Mouse (Mus musculus) splenic B cell, adult 2 months (primary cell): ENCODE measurements around the gene Gm10645.

ENCODE experiments used
- DNase-seq: peaks from one replicate; pipeline ENCODE4 v3.0.0-alpha.2; 2011; ENCODE audit warnings: low read depth, low spot score
- H3K27me3 ChIP-seq: 2 replicates; pipeline ENCODE4 v1.6.1; 2012; ENCODE audit warnings: mild to moderate bottlenecking, low read length, moderate library complexity, mixed read lengths; ENCODE audit not compliant: control insufficient read depth, poor library complexity, insufficient read depth, severe bottlenecking
- H3K36me3 ChIP-seq: 2 replicates; pipeline ENCODE4 v1.6.1; 2012; ENCODE audit warnings: mild to moderate bottlenecking, low read length, moderate library complexity, mixed read lengths; ENCODE audit not compliant: control insufficient read depth, poor library complexity, insufficient read depth, severe bottlenecking

Gm10645 gene

GRCm38 (mm10) chr8:83178228-83178742 is 12.3 kb upstream of the Gm10645 start:
- H3K27me3 ChIP-seq: no peaks in the 10 kb centered on the region
- DNase-seq: peak; percentile 66
- no peaks in the 10 kb centered on the region; the same call in 1 of the 2 replicates for H3K36me3 ChIP-seq

GRCm38 (mm10) chr8:83177317-83178195 is 11.6 kb upstream of the Gm10645 start:
- DNase-seq: no peak
- H3K27me3 ChIP-seq: no peaks in the 10 kb centered on the region
- no peaks in the 10 kb centered on the region; the same call in 1 of the 2 replicates for H3K36me3 ChIP-seq

GRCm38 (mm10) chr8:83176785-83177184 is 10.8 kb upstream of the Gm10645 start:
- DNase-seq: no peak
- Histone ChIP-seq H3K27me3 (no peaks in the 10 kb centered on the region), H3K36me3 (no peaks in the 10 kb centered on the region; the same call in 1 of the 2 replicates)

DNA sequence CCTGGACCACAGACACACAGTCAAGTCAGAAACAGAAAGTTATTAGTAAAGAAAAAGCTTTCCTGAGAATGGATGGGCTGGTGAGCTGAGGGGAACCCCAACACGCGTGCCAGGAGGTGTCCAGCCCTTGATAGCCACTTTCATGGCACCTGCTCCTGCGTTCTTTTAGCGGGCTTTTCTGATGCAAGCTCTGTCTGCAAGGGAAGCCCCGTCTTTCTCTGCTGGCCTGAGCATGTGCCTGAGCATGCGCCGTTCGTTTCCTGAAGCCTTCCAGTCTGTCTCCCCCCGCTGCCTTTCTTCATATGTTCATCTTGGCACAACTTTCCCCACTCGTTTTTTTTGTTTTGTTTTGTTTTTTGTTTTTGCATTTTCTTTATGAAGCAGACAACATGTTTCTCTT is 9.7 kb upstream of the Gm10645 start:
- no peaks in the 10 kb centered on the region; the same call in 1 of the 2 replicates for H3K36me3 ChIP-seq
- no peaks in the 10 kb centered on the region for H3K27me3 ChIP-seq

GRCm38 (mm10) chr8:83170894-83171293 is 4.9 kb upstream of the Gm10645 start:
- Histone ChIP-seq H3K27me3 (no peaks in the 10 kb centered on the region), H3K36me3 (no peaks in the 10 kb centered on the region; the same call in 1 of the 2 replicates)
- no peak for DNase-seq

More for the DNA sequence above, 9.7 kb upstream of the Gm10645 start:
- DNase-seq: no peak

DNA sequence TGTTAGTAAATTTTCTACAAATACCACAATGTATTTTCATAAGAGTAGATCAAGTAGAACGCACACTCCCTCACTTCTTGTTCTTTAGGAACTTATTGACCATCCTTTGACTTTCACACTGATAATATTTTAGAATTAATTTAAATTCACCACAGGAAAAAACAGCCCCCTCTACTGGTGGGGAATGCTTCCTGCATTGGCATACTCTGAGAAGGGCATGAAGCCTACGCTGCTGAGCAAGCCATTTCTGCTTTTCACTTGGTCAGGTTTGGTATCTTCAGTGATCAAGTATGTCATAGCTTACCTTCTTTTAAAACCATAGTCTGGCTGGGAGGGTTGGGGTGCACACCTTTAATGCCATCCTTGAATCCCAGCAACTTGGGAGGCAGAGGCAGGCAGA is 3.7 kb upstream of the Gm10645 start:
- Histone ChIP-seq H3K27me3 (peaks cover 7% of the 10 kb centered on the region; the same call in 1 of the 2 replicates), H3K36me3 (no peaks in the 10 kb centered on the region)
- peak; percentile 71 for DNase-seq

- Histone ChIP-seq H3K27me3 (peaks cover 7% of the 10 kb centered on the region; the same call in 1 of the 2 replicates), H3K36me3 (no peaks in the 10 kb centered on the region)
- no peak for DNase-seq
Observed at GRCm38 (mm10) chr8:83169127-83169526, 3.2 kb upstream of the Gm10645 start.

DNA sequence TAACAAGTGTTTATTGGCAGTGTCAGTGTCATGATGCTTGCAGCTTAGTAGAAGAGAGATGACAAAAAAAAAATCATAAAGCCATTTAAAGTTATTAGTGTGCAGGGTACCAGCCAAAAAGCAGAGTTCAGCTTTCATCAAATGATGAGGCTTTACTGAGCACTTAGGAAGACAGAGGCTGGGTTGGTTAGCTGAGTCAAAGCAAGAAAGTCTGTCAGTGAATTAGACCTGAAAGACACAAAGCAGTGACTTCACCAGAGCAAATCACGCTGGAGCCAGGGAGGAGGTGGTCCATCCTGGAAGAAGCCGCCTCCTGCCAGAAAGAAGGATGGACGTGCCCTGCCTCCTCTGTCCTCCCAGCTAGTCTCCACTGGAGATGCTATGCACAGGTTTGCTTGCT is 2.0 kb upstream of the Gm10645 start:
- no peaks in the 10 kb centered on the region for H3K36me3 ChIP-seq
- no peak for DNase-seq

DNA sequence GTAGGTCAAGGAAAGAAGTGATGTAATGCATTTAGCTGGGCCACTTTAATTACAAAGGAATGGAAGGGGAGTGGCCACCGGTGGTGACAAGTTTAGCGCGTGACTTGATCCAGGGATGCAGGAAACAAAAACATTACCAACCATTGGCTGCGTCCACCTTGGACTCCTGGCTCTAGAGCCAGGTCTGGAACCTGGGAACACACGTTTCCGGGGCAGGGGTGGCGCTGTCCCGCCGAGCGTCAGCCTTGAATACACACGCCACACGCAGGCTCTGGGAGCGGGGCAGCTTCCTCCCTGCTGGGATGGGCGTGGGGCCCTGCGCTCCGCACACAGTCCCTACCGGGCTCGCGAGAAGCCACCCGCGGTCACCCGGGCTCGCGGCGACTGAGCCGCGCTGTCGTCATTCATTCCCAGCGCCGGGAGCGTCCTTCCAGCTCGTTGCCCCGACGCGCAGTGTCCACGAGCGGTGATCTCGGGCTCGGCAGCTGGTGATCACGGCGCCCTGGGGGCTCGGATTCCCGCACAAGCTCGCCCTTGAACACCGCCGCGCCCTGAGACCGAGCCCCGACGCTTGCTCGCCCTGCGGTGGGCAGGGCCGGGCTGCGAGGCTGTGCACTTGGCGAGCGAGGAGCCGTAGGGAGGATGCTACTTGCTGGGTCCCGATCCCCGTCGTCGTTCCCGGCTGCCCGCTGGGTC is 587 bp downstream of the Gm10645 start, which contains the start of gene Tbc1d9:
Gene Tbc1d9, plus strand, starts transcription at position 118 of the 696 bp plus-strand sequence.
- peak; percentile 55 for DNase-seq
- Histone ChIP-seq H3K27me3 (peaks cover 7% of the 10 kb centered on the region; the same call in 1 of the 2 replicates), H3K36me3 (no peaks in the 10 kb centered on the region)

More for the DNA sequence above, 2.0 kb upstream of the Gm10645 start:
- H3K27me3 ChIP-seq: peaks cover 7% of the 10 kb centered on the region; the same call in 1 of the 2 replicates

- DNase-seq: no peak
- Histone ChIP-seq H3K36me3 (no peaks in the 10 kb centered on the region), H3K27me3 (peaks cover 6% of the 10 kb centered on the region; the same call in 1 of the 2 replicates)
Observed at GRCm38 (mm10) chr8:83160613-83161012, 5.4 kb downstream of the Gm10645 start.

GRCm38 (mm10) chr8:83159615-83160014 is 6.4 kb downstream of the Gm10645 start:
- no peak for DNase-seq
- H3K27me3 ChIP-seq: no peaks in the 10 kb centered on the region
- no peaks in the 10 kb centered on the region for H3K36me3 ChIP-seq

DNA sequence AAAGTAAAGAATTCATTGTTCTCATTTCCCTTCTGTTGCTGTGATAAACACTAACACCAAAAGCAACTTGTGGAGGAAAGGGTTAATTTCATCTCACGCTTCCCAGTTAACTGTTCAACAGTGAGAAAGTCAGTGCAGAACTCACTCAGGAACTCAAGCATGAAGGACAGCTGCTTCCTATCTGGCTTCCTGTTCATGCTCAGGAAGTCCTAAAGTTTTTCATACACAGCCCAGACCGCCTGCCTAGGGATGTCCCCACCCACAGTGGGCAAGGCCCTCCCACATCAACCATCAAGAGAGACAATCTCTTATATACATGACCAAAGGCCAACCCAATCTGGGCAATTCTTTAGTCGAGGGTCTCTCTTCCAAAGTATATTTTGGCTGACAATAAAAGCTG is 7.0 kb downstream of the Gm10645 start:
- Histone ChIP-seq H3K27me3 (no peaks in the 10 kb centered on the region), H3K36me3 (no peaks in the 10 kb centered on the region)
- DNase-seq: peak; percentile 65

DNA sequence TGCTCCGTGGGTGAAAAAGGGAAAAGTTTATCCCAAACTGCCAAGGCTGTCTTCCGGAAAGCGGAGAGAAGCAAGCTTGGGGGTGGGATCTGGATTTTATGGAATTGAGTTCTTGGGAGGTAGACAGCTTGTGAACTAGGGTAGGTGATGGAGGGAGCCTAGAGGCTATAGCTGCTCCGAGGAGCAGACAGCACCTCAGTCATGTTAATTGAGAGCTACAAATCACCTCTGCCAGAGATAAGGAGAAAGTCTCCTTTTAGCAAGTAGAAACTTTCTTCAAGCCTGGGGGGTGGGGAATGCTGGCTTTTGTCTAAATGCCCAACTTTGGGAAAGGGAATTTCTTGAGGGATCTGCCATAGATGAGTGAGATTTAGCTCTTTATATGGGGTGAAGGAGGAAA is 10.9 kb downstream of the Gm10645 start:
- Histone ChIP-seq H3K36me3 (no peaks in the 10 kb centered on the region), H3K27me3 (no peaks in the 10 kb centered on the region)
- DNase-seq: no peak

DNA sequence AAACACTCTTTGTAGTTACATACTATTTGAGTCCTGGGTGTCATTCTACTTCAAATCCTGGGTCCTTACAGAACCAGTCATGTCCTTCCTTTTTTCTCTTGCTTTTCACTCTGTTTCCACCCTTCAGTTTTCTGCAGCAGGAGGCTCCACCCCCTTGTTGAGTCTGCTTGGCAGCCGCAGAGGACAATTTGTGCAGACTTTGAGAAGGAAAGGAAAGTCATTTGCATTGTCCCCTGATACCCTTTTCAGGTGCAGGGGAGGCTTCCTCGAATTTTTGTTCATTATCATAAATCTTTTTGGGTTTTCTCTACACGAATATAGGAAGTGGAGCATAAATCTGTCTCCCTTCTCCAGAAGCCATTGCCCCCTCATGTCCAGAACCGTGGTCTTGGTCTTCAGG is 13.5 kb downstream of the Gm10645 start:
- H3K27me3 ChIP-seq: no peaks in the 10 kb centered on the region
- peak; percentile 53 for DNase-seq
- H3K36me3 ChIP-seq: no peaks in the 10 kb centered on the region

DNA sequence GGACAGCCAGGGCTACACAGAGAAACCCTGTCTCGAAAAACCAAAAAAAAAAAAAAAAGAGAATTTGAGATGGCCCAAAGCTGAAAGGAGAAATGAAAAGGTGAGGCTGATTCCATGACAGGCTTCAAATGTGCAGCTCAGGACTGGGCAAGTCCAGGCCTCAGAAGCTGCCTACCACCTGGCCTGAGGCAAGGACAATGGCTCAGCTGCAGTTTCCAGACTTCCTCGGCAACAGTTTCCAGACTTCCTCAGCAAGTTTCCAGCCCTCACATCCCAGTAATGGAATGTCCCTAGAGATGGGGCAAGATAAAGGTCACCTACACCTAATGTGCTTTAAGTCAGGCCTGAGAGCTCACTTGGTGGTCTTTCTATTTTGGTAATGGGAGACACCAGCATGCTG is 13.9 kb downstream of the Gm10645 start:
- no peak for DNase-seq
- Histone ChIP-seq H3K36me3 (no peaks in the 10 kb centered on the region), H3K27me3 (no peaks in the 10 kb centered on the region)
